Mouse (Mus musculus) liver, postnatal 0 days (tissue): Measurements from ENCODE around the gene Atad5.

Source experiments
- CTCF ChIP-seq: sonication (generic); IDR thresholded peaks from 2 replicates; pipeline ENCODE4 v1.5.1; 2016; ENCODE audit warnings: antibody characterized with exemption, low read depth
- EP300 ChIP-seq: IDR thresholded peaks from 2 replicates; pipeline ENCODE4 v1.6.1; 2016; ENCODE audit warnings: antibody characterized with exemption, low read depth, mild to moderate bottlenecking

GRCm38 (mm10) chr11:80052456-80052855 is 36.7 kb upstream of the Atad5 start:
- no peak for TF ChIP-seq CTCF
- TF ChIP-seq EP300: no peak
